Mouse (Mus musculus) kidney, adult 2 months (tissue): ENCODE measurements at regions not wholly inside any gene's neighbourhood (a gene's known extent, or its start where the extent isn't known, plus 50 kb on each side); places are given as distances from the start of the nearest gene placed in this dataset.

Source experiments
- CTCF ChIP-seq: fragments of 200-500 bp; conservative IDR thresholded peaks from 2 replicates; pipeline ENCODE4 v1.5.1; 2011; ENCODE audit warnings: low read depth, mild to moderate bottlenecking, control low read depth, low read length, moderate library complexity, mixed read lengths; ENCODE audit not compliant: insufficient read depth, insufficient read length
- POLR2A ChIP-seq: fragments of 200-500 bp; IDR thresholded peaks from one replicate; pipeline ENCODE4 v1.6.1; 2011; ENCODE audit warnings: low read depth, low read length, control low read depth

- TF ChIP-seq CTCF = no peak
- no peak for TF ChIP-seq POLR2A
Observed at GRCm38 (mm10) chr2:128245544-128245943, 119.7 kb downstream of the Bcl2l11 start.
